Comparison of ENCODE assay signal across 20 mouse cellular contexts in genomic region chr8:13620226-13620920, GRCm38 (mm10). TPM values are rescaled to one million over a fixed set of nuclear protein-coding genes. Genes with fewer than 3 reads are reported as not detected.
DNase-seq lines count a peak whose midpoint lies in the region; ATAC-seq and TF ChIP-seq lines count a peak whose summit lies in the region.
"Had no signal": no experiment of that assay in that cellular context is flagged by ENCODE, and none has a peak within 500 bp of the region (broad histone marks: within the 10 kb centered on the region; RNA-seq: fewer than 3 reads in every experiment).

No protein-coding gene starts in this region.

- no peaks in the 10 kb centered on the region for H3K9me3 ChIP-seq in heart, embryonic 10.5 days
- H3K9me3 ChIP-seq: embryonic facial prominence, embryonic 13.5 days; forebrain, embryonic 12.5 days; midbrain, embryonic 13.5 days had no signal

- intact Hi-C loops in heart, postnatal 36 days (cut with DNase I): no loop called here
- intact Hi-C loops in left cerebral cortex, postnatal 14 days (cut with DNase I): no loop called here

- H3K27me3 ChIP-seq in heart, embryonic 10.5 days (ENCODE audit: insufficient read depth, poor library complexity, severe bottlenecking): no peaks in the 10 kb centered on the region
- H3K27me3 ChIP-seq in C2C12 (ENCODE audit: control insufficient read depth, insufficient read depth, insufficient read length) (no peaks in the 10 kb centered on the region), Patski (no peaks in the 10 kb centered on the region), myocyte (ENCODE audit: control insufficient read depth, insufficient read depth, insufficient read length) (no peaks in the 10 kb centered on the region)
- H3K27me3 ChIP-seq: embryonic facial prominence, embryonic 13.5 days; forebrain, embryonic 12.5 days; midbrain, embryonic 13.5 days had no signal

- no peak overlapping the region for H3ac ChIP-seq in C2C12 (ENCODE audit: control insufficient read depth, insufficient read length, low read depth)
- no peak overlapping the region for H3ac ChIP-seq in myocyte (ENCODE audit: control insufficient read depth, insufficient read length)

- H3K4me3 ChIP-seq in heart, embryonic 10.5 days: no peak overlapping the region
- H3K4me3 ChIP-seq in C2C12 (ENCODE audit: insufficient read depth, poor library complexity, severe bottlenecking) (no peak overlapping the region), myocyte (no peak overlapping the region)
- H3K4me3 ChIP-seq: embryonic facial prominence, embryonic 13.5 days; forebrain, embryonic 12.5 days; midbrain, embryonic 13.5 days had no signal

- H3K36me3 ChIP-seq in heart, embryonic 10.5 days: no peaks in the 10 kb centered on the region
- H3K36me3 ChIP-seq in C2C12 (ENCODE audit: control insufficient read depth, insufficient read depth) (peaks cover 16% of the 10 kb centered on the region), myocyte (ENCODE audit: control insufficient read depth, insufficient read depth) (no peaks in the 10 kb centered on the region)
- H3K36me3 ChIP-seq: embryonic facial prominence, embryonic 13.5 days; forebrain, embryonic 12.5 days; midbrain, embryonic 13.5 days had no signal

- WGBS in heart, embryonic 10.5 days: 88% methylated on average over 9 of the region's 9 CpGs

- TF ChIP-seq POLR2A in myocyte (IDR thresholded peaks at IDR 0.05; ENCODE audit: insufficient read length, low read depth): no peak

- peak; percentile 43 to 54 for DNase-seq in heart, postnatal 36 days
- no peak for DNase-seq in heart, embryonic 10.5 days (ENCODE audit: low spot score)
- no peak for DNase-seq in Patski (ENCODE audit: low read depth, low spot score)
- DNase-seq in left cerebral cortex, postnatal 14 days (ENCODE audit: low spot score in 2 of 2): no peak
- DNase-seq in ovary, postnatal 36 days (ENCODE audit: low spot score): no peak
- DNase-seq: cerebellum, adult 11 months; gastrocnemius, postnatal 10 days; kidney, adult 2 months; liver had no signal

- POLR2A ChIA-PET in Patski (lab: Charles Lee): no interaction called here

- H3K79me2 ChIP-seq in C2C12 (ENCODE audit: control insufficient read depth, insufficient read depth) (peaks cover 92% of the 10 kb centered on the region), myocyte (ENCODE audit: control insufficient read depth, insufficient read depth) (peaks cover 65% of the 10 kb centered on the region)

- H3K27ac ChIP-seq in heart, embryonic 10.5 days: no peak overlapping the region
- H3K27ac ChIP-seq: embryonic facial prominence, embryonic 13.5 days; forebrain, embryonic 12.5 days; midbrain, embryonic 13.5 days had no signal

- in situ Hi-C loops in Patski (cut with MboI; ENCODE audit: low pct_unique_long_range_greater_than_20kb): no loop called here

- TF ChIP-seq CTCF in C2C12 (IDR thresholded peaks at IDR 0.05; ENCODE audit: control insufficient read depth, insufficient read depth, insufficient read length) (no peak), Patski (IDR thresholded peaks at IDR 0.05) (no peak)

- peaks cover 48% of the 10 kb centered on the region for H3K79me3 ChIP-seq in C2C12 (ENCODE audit: low read depth)

- peak overlapping the region; percentile 60 for H3K4me2 ChIP-seq in myocyte (ENCODE audit: low read depth)
- H3K4me2 ChIP-seq: embryonic facial prominence, embryonic 13.5 days; forebrain, embryonic 12.5 days; midbrain, embryonic 13.5 days had no signal

- H3K4me1 ChIP-seq in heart, embryonic 10.5 days: peaks cover 31% of the 10 kb centered on the region

- peak; percentile 36 for ATAC-seq in Patski
- ATAC-seq: hindbrain, embryonic 16.5 days; midbrain, embryonic 13.5 days had no signal

- CTCF ChIA-PET in Patski (lab: Charles Lee): no interaction called here

TF ChIP-seq in C2C12, 6 proteins besides CTCF, POLR2A, EP300 and RAD21:
- no peak for TF ChIP-seq USF1 (IDR thresholded peaks at IDR 0.05; ENCODE audit: low read depth)
- TF ChIP-seq MYOG (IDR thresholded peaks at IDR 0.05; ENCODE audit: control insufficient read depth, extremely low read depth, insufficient read length): no peak
- no peak for TF ChIP-seq MYOD1 (IDR thresholded peaks at IDR 0.05; ENCODE audit: control insufficient read depth, insufficient read length, low read depth)
- TF ChIP-seq CEBPB (IDR thresholded peaks at IDR 0.05; ENCODE audit: low read depth): peak; percentile 76
- peak; percentile 39 for TF ChIP-seq FOSL1 (IDR thresholded peaks at IDR 0.05; ENCODE audit: insufficient read depth, low read length, poor library complexity, severe bottlenecking)
- peak; percentile 56 for TF ChIP-seq MAX (IDR thresholded peaks at IDR 0.05)

TF ChIP-seq in myocyte, 11 proteins besides CTCF, POLR2A, EP300 and RAD21:
- TF ChIP-seq POLR2AphosphoS2 (IDR thresholded peaks at IDR 0.05; ENCODE audit: insufficient read length, low read depth) (no peak), CEBPB (IDR thresholded peaks at IDR 0.05; ENCODE audit: insufficient read depth, poor library complexity, severe bottlenecking) (peak; percentile 43; the same call in 1 of the 2 replicates), SRF (IDR thresholded peaks at IDR 0.05; ENCODE audit: control insufficient read depth, insufficient read length, low read depth) (no peak)

RNA-seq across cellular contexts. Expression of gene Rasa3, which starts 57.0 kb away (rescaled TPM):
- total RNA-seq in heart, postnatal 36 days (2021): 10 to 100 TPM; 18.0 to 21.1 TPM
- 33.0 and 48.0 TPM in 2 replicates for polyA plus RNA-seq in heart, embryonic 10.5 days (2016; fragmentation: Nextera tagmentation; extraction: Ambion mirVana)
- polyA plus RNA-seq in C2C12 (2012; fragmentation: generic; extraction: Trizol) (67.0 TPM), Patski (2021) (28.1 TPM), myocyte (2012; fragmentation: generic; extraction: Trizol) (39.6 TPM)
- 10 to 100 TPM; 61.2 to 61.6 TPM for total RNA-seq in left cerebral cortex, postnatal 14 days (2021)

RNA-seq across cellular contexts. Expression of gene 1700029H14Rik, which starts 58.1 kb away (rescaled TPM):
- not detected for total RNA-seq in heart, postnatal 36 days (2021)
- polyA plus RNA-seq in heart, embryonic 10.5 days (2016; fragmentation: Nextera tagmentation; extraction: Ambion mirVana): not detected in 2 replicates
- polyA plus RNA-seq in C2C12 (2012; fragmentation: generic; extraction: Trizol) (not detected), Patski (2021) (not detected), myocyte (2012; fragmentation: generic; extraction: Trizol) (not detected)
- total RNA-seq in left cerebral cortex, postnatal 14 days (2021): not detected
- total RNA-seq: gastrocnemius, postnatal 10 days; left cerebral cortex, adult 18-20 months had no signal
- polyA plus RNA-seq: embryonic facial prominence, embryonic 13.5 days; forebrain, embryonic 12.5 days; heart, embryonic 16.5 days; hindbrain, embryonic 16.5 days; kidney, adult 2 months; large intestine, adult 2 months; midbrain, embryonic 13.5 days; neural tube, embryonic 11.5 days; thymus, postnatal 0 days had no signal

Comparison
In these comparisons a context has a peak if more than half of its experiments do, and no peak if none do; other contexts are left out.
1. DNase-seq: peak in heart, postnatal 36 days (2 of 2); none in heart, embryonic 10.5 days (single experiment), Patski (single experiment), left cerebral cortex, postnatal 14 days (0 of 2) and ovary, postnatal 36 days (single experiment).